Mouse (Mus musculus): Measurements from ENCODE around the gene Ccrl2. TPM values are rescaled to one million over a fixed set of nuclear protein-coding genes. Genes with fewer than 3 reads are reported as not detected.

Ccrl2 gene
- total and polyA plus RNA-seq, 3 experiments, result 5.3 to 13.0 (median 9.0) TPM

- Histone ChIP-seq H3K36me3 (replicated peaks in 1 of 2; ENCODE audit: control insufficient read depth in 1 of 2, insufficient read depth in 1 of 2, low read length in 1 of 2) (no peaks in the 10 kb centered on the region), H3K79me2 (replicated peaks; ENCODE audit: control insufficient read depth, extremely low read depth, insufficient read depth, poor library complexity, severe bottlenecking) (no peaks in the 10 kb centered on the region), H3K9ac (ENCODE audit: insufficient read depth, low read depth) (no peak overlapping the region), H3K4me3 (replicated peaks in 1 of 3; ENCODE audit: low read depth in 2 of 3, low read length in 2 of 3, poor library complexity in 1 of 3) (no peak overlapping the region), H3K27me3 (replicated peaks) (no peaks in the 10 kb centered on the region), H3K9me3 (replicated peaks; ENCODE audit: low read length) (no peaks in the 10 kb centered on the region), H3K4me1 (ENCODE audit: control insufficient read depth in 1 of 2, insufficient read depth in 2 of 2) (peaks cover 2 to 13% of the 10 kb centered on the region in 2 experiments; a peak in 3 of 4 replicates), H3K27ac (ENCODE audit: insufficient read depth, low read depth) (no peak overlapping the region), H3K4me2 (ENCODE audit: insufficient read depth, low read depth, poor library complexity, severe bottlenecking) (no peak overlapping the region)
- dilution Hi-C loops (cut with MboI; ENCODE audit: extremely low pct_ligation_motif_present, extremely low pct_unique_long_range_greater_than_20kb, low sequenced_read_pairs) (no loop called here), in situ Hi-C loops (cut with MboI; ENCODE audit: low pct_ligation_motif_present, low pct_unique_long_range_greater_than_20kb, low sequenced_read_pairs) (no loop called here)
- DNase-seq (ENCODE audit: extremely low read depth), result no peak
- TF ChIP-seq ZNF384 (IDR thresholded peaks at IDR 0.05; ENCODE audit: low read depth, low read length) (no peak), ELF1 (IDR thresholded peaks at IDR 0.05; ENCODE audit: low read depth, low read length) (no peak), NRF1 (IDR thresholded peaks at IDR 0.05; ENCODE audit: low read depth, low read length) (no peak), SMC3 (IDR thresholded peaks at IDR 0.05; ENCODE audit: low read depth, low read length) (no peak), POLR2AphosphoS2 (IDR thresholded peaks at IDR 0.05; ENCODE audit: low read depth, low read length) (no peak), GABPA (IDR thresholded peaks at IDR 0.05; ENCODE audit: insufficient replicate concordance, low read depth, low read length) (no peak), TCF12 (IDR thresholded peaks at IDR 0.05; ENCODE audit: low read depth, low read length) (no peak), IRF4 (IDR thresholded peaks at IDR 0.05; ENCODE audit: low read depth, low read length) (no peak), ETS1 (conservative IDR thresholded peaks at IDR 0.05; ENCODE audit: low read depth, low read length) (no peak), JUN (IDR thresholded peaks at IDR 0.05; ENCODE audit: insufficient read depth, low read depth, low read length) (no peak), KAT2A (IDR thresholded peaks at IDR 0.05; ENCODE audit: insufficient replicate concordance, low read length) (no peak), RCOR1 (conservative IDR thresholded peaks at IDR 0.05; ENCODE audit: low read depth, low read length) (no peak), SIN3A (IDR thresholded peaks at IDR 0.05; ENCODE audit: low read length) (no peak), CHD1 (IDR thresholded peaks at IDR 0.05; ENCODE audit: low read depth, low read length) (no peak), MYC (IDR thresholded peaks at IDR 0.05; ENCODE audit: low read depth, low read length) (no peak), USF1 (IDR thresholded peaks at IDR 0.05; ENCODE audit: low read depth, low read length) (no peak), MAZ (IDR thresholded peaks at IDR 0.05; ENCODE audit: low read depth, low read length) (no peak)
Measured at GRCm38 (mm10) chr9:111067052-111067451, 9.7 kb upstream of the Ccrl2 start.

DNA sequence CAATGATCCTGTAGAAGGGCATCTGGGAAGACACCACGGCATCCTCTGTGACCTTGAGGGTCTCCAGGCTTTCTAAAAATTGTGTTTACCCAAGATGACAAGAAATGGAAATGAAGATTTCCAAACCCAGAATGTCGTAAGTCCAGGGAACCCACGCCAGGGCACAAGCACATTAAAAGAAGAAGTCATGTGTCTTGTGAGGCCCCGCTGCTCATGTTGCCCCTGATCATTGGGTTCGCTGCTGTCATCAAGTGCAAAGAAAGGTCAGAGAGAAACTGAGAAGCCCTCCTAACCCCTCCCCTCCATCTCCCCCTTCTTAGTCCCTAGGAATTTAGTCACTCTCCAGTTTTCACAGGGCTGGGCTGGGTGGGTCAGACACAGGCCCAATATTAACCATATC is 5.5 kb upstream of the Ccrl2 start:
- no peaks in the 10 kb centered on the region for H3K79me2 ChIP-seq (replicated peaks; ENCODE audit: control insufficient read depth, extremely low read depth, insufficient read depth, poor library complexity, severe bottlenecking)
- H3K9me3 ChIP-seq (replicated peaks; ENCODE audit: low read length), result no peaks in the 10 kb centered on the region
- no peak overlapping the region for H3K4me3 ChIP-seq (replicated peaks in 1 of 3; ENCODE audit: low read depth in 2 of 3, low read length in 2 of 3, poor library complexity in 1 of 3)
- H3K27me3 ChIP-seq (replicated peaks), result no peaks in the 10 kb centered on the region
- DNase-seq (ENCODE audit: extremely low read depth), result no peak
- H3K4me2 ChIP-seq (ENCODE audit: insufficient read depth, low read depth, poor library complexity, severe bottlenecking), result no peak overlapping the region
- H3K9ac ChIP-seq (ENCODE audit: insufficient read depth, low read depth), result no peak overlapping the region
- no peak overlapping the region for H3K27ac ChIP-seq (ENCODE audit: insufficient read depth, low read depth)
- in situ Hi-C loops (cut with MboI; ENCODE audit: low pct_ligation_motif_present, low pct_unique_long_range_greater_than_20kb, low sequenced_read_pairs) (loop anchor here (5.0 kb wide), 1 partner anchor 66 kb away; no protein-coding TSS in a partner anchor), dilution Hi-C loops (cut with MboI; ENCODE audit: extremely low pct_ligation_motif_present, extremely low pct_unique_long_range_greater_than_20kb, low sequenced_read_pairs) (no loop called here)
- H3K36me3 ChIP-seq (replicated peaks in 1 of 2; ENCODE audit: control insufficient read depth in 1 of 2, insufficient read depth in 1 of 2, low read length in 1 of 2), result no peaks in the 10 kb centered on the region
- no peak for TF ChIP-seq TBP (conservative IDR thresholded peaks at IDR 0.05; ENCODE audit: low read depth, low read length)
- TF ChIP-seq IRF4 (IDR thresholded peaks at IDR 0.05; ENCODE audit: low read depth, low read length), result no peak
- TF ChIP-seq CTCF (conservative IDR thresholded peaks at IDR 0.05 in 1 of 2, IDR thresholded peaks at IDR 0.05 in 1 of 2; ENCODE audit: low read depth in 2 of 2, low read length in 2 of 2), result no peak
- no peak for TF ChIP-seq MAZ (IDR thresholded peaks at IDR 0.05; ENCODE audit: low read depth, low read length)
- TF ChIP-seq RAD21 (IDR thresholded peaks at IDR 0.05; ENCODE audit: low read depth, low read length), result no peak
- TF ChIP-seq MYC (IDR thresholded peaks at IDR 0.05; ENCODE audit: low read depth, low read length), result no peak
- no peak for TF ChIP-seq ZKSCAN1 (IDR thresholded peaks at IDR 0.05; ENCODE audit: borderline replicate concordance, low read depth, low read length)
- no peak for TF ChIP-seq UBTF (IDR thresholded peaks at IDR 0.05; ENCODE audit: low read depth, low read length)
- TF ChIP-seq SIN3A (IDR thresholded peaks at IDR 0.05; ENCODE audit: low read length), result no peak
- TF ChIP-seq E2F4 (IDR thresholded peaks at IDR 0.05; ENCODE audit: insufficient replicate concordance, low read depth, low read length), result no peak
- TF ChIP-seq RCOR1 (conservative IDR thresholded peaks at IDR 0.05; ENCODE audit: low read depth, low read length), result no peak
- no peak for TF ChIP-seq POLR2AphosphoS2 (IDR thresholded peaks at IDR 0.05; ENCODE audit: low read depth, low read length)
- no peak for TF ChIP-seq CHD1 (IDR thresholded peaks at IDR 0.05; ENCODE audit: low read depth, low read length)
- no peak for TF ChIP-seq CHD2 (IDR thresholded peaks at IDR 0.05; ENCODE audit: low read length)
- no peak for TF ChIP-seq USF1 (IDR thresholded peaks at IDR 0.05; ENCODE audit: low read depth, low read length)
- no peak for TF ChIP-seq POLR2A (IDR thresholded peaks at IDR 0.05; ENCODE audit: low read depth, low read length)
- TF ChIP-seq KAT2A (IDR thresholded peaks at IDR 0.05; ENCODE audit: insufficient replicate concordance, low read length), result no peak
- TF ChIP-seq PAX5 (IDR thresholded peaks at IDR 0.05; ENCODE audit: low read length), result no peak
- no peak for TF ChIP-seq ZC3H11A (IDR thresholded peaks at IDR 0.05; ENCODE audit: low read depth, low read length)
- TF ChIP-seq USF2 (conservative IDR thresholded peaks at IDR 0.05; ENCODE audit: low read depth, low read length), result no peak
- peaks cover 15 to 24% of the 10 kb centered on the region in 2 experiments for H3K4me1 ChIP-seq (ENCODE audit: control insufficient read depth in 1 of 2, insufficient read depth in 2 of 2)
